Mouse (Mus musculus) heart, embryonic 10.5 days (tissue): ENCODE results near the gene Rdh12. TPM values are rescaled to one million over a fixed set of nuclear protein-coding genes. Genes with fewer than 3 reads are reported as not detected.
"Not testable (repeated sequence)": the region's sequence is repeated elsewhere in the genome, so short reads cannot be mapped to it uniquely, and the experiment has no call there.

Experiments used
- DNase-seq: peaks from one replicate; pipeline ENCODE4 v3.0.0-alpha.2; 2017; ENCODE audit warnings: low spot score
- H3K27ac ChIP-seq: fragments of 300-500 bp; sonication (generic); 2 replicates; pipeline ENCODE4 v1.5.1; 2016; ENCODE audit warnings: mild to moderate bottlenecking
- H3K27me3 ChIP-seq: fragments of 300-500 bp; sonication (generic); 2 replicates; pipeline ENCODE4 v1.6.1; 2016; ENCODE audit warnings: mild to moderate bottlenecking; ENCODE audit not compliant: poor library complexity, insufficient read depth, severe bottlenecking
- H3K36me3 ChIP-seq: fragments of 300-500 bp; sonication (generic); 2 replicates; pipeline ENCODE4 v1.6.1; 2016; ENCODE audit warnings: mild to moderate bottlenecking, moderate library complexity
- H3K4me1 ChIP-seq: fragments of 300-500 bp; sonication (generic); 2 replicates; pipeline ENCODE4 v1.6.1; 2016; ENCODE audit warnings: mild to moderate bottlenecking
- H3K4me3 ChIP-seq: fragments of 300-500 bp; sonication (generic); 2 replicates; pipeline ENCODE4 v1.5.1; 2016; ENCODE audit warnings: mild to moderate bottlenecking, moderate library complexity
- H3K9me3 ChIP-seq: fragments of 300-500 bp; sonication (generic); 2 replicates; pipeline ENCODE4 v1.6.1; 2016; ENCODE audit warnings: mild to moderate bottlenecking, moderate library complexity
- WGBS: fragments of 180-500 bp; shearing (Covaris S2); methylation state at CpG from one replicate; pipeline ENCODE4 v1.1.7; 2016; 5-methylcytosine and 5-hydroxymethylcytosine counted together
- polyA plus RNA-seq: library from polyadenylated mRNA; unstranded; fragments of >200 nt; fragmentation: Nextera tagmentation; extraction: Ambion mirVana; gene quantifications from 2 replicates; pipeline ENCODE4 v1.2.1, GENCODE M21; 2016

The Rdh12 gene
- polyA plus RNA-seq, result 0.47 and 0.58 TPM in 2 replicates

- Histone ChIP-seq H3K4me3 (peak within 1 kb of the TSS; percentile 58), H3K4me1 (peaks cover 3% of the 10 kb centered on the region; the same call in 1 of the 2 replicates), H3K9me3 (no peaks in the 10 kb centered on the region), H3K36me3 (no peaks in the 10 kb centered on the region), H3K27ac (no peak within 1 kb of the TSS), H3K27me3 (no peaks in the 10 kb centered on the region)
- no peak for DNase-seq
- 5% methylated on average over 13 of the region's 13 CpGs for WGBS
These were observed at the start of gene Rdh12 for GRCm38 (mm10) chr12:79208703-79209464. Gene Rdh12 (plus strand): TSS chr12:79208914.

- H3K27me3 ChIP-seq, result no peaks in the 10 kb centered on the region
- no peaks in the 10 kb centered on the region for H3K9me3 ChIP-seq
- WGBS, result 94% methylated on average over 3 of the region's 3 CpGs
- H3K36me3 ChIP-seq, result peaks cover 72% of the 10 kb centered on the region
- no peak overlapping the region for H3K27ac ChIP-seq
- H3K4me3 ChIP-seq, result no peak overlapping the region
- H3K4me1 ChIP-seq, result peaks cover 9% of the 10 kb centered on the region; the same call in 1 of the 2 replicates
- no peak for DNase-seq
These were observed 45.8 kb upstream of the Rdh12 start for GRCm38 (mm10) chr12:79162876-79163275.

GRCm38 (mm10) chr12:79169173-79169572 lies 39.5 kb upstream of the Rdh12 start:
- Histone ChIP-seq H3K4me1 (peaks cover 15% of the 10 kb centered on the region; the same call in 1 of the 2 replicates), H3K4me3 (no peak overlapping the region), H3K27me3 (no peaks in the 10 kb centered on the region), H3K9me3 (no peaks in the 10 kb centered on the region), H3K27ac (no peak overlapping the region), H3K36me3 (peaks cover 15% of the 10 kb centered on the region)
- no peak for DNase-seq

GRCm38 (mm10) chr12:79170421-79170820 lies 38.3 kb upstream of the Rdh12 start:
- no peak overlapping the region for H3K4me3 ChIP-seq
- DNase-seq, result no peak
- no peaks in the 10 kb centered on the region for H3K9me3 ChIP-seq
- H3K4me1 ChIP-seq, result peaks cover 15% of the 10 kb centered on the region; the same call in 1 of the 2 replicates
- WGBS, result 82% methylated on average over 3 of the region's 3 CpGs
- H3K36me3 ChIP-seq, result peaks cover 14% of the 10 kb centered on the region; the same call in 1 of the 2 replicates
- H3K27ac ChIP-seq, result no peak overlapping the region
- no peaks in the 10 kb centered on the region for H3K27me3 ChIP-seq

- WGBS, result 42% methylated on average over 12 of the region's 12 CpGs
- Histone ChIP-seq H3K4me3 (peak overlapping the region; percentile 98), H3K36me3 (peaks cover 17% of the 10 kb centered on the region; the same call in 1 of the 2 replicates), H3K9me3 (no peaks in the 10 kb centered on the region), H3K4me1 (peaks cover 11% of the 10 kb centered on the region; the same call in 1 of the 2 replicates), H3K27ac (peak overlapping the region; percentile 99), H3K27me3 (no peaks in the 10 kb centered on the region)
- no peak for DNase-seq
These were observed 37.3 kb upstream of the Rdh12 start for GRCm38 (mm10) chr12:79171269-79171995.

- WGBS, result under 1% methylated on average over 67 of the region's 73 CpGs
- H3K4me1 ChIP-seq, result peaks cover 11% of the 10 kb centered on the region; the same call in 1 of the 2 replicates
- DNase-seq, result peak; percentile 96
- H3K36me3 ChIP-seq, result peaks cover 22% of the 10 kb centered on the region; the same call in 1 of the 2 replicates
- H3K4me3 ChIP-seq, result peak within 1 kb of the TSS; percentile 98
- H3K27me3 ChIP-seq, result no peaks in the 10 kb centered on the region
- H3K27ac ChIP-seq, result peak within 1 kb of the TSS; percentile 99
- H3K9me3 ChIP-seq, result no peaks in the 10 kb centered on the region
These were observed 36.4 kb upstream of the Rdh12 start, which contains the start of gene Vti1b for GRCm38 (mm10) chr12:79172019-79172941. Gene Vti1b (minus strand): TSS chr12:79172667.

GRCm38 (mm10) chr12:79173721-79174120 lies 35.0 kb upstream of the Rdh12 start:
- no peak overlapping the region for H3K4me3 ChIP-seq
- H3K9me3 ChIP-seq, result no peaks in the 10 kb centered on the region
- no peaks in the 10 kb centered on the region for H3K27me3 ChIP-seq
- 72% methylated on average over 5 of the region's 5 CpGs for WGBS
- no peak for DNase-seq
- H3K4me1 ChIP-seq, result peaks cover 11% of the 10 kb centered on the region; the same call in 1 of the 2 replicates
- H3K36me3 ChIP-seq, result peaks cover 29% of the 10 kb centered on the region; the same call in 1 of the 2 replicates
- H3K27ac ChIP-seq, result no peak overlapping the region

- Histone ChIP-seq H3K27ac (no peak overlapping the region), H3K4me1 (peaks cover 8% of the 10 kb centered on the region; the same call in 1 of the 2 replicates), H3K36me3 (peaks cover 34% of the 10 kb centered on the region), H3K27me3 (no peaks in the 10 kb centered on the region), H3K4me3 (no peak overlapping the region), H3K9me3 (no peaks in the 10 kb centered on the region)
- no peak for DNase-seq
- 90% methylated on average over 5 of the region's 5 CpGs for WGBS
These were observed 32.7 kb upstream of the Rdh12 start for GRCm38 (mm10) chr12:79175998-79176397.

GRCm38 (mm10) chr12:79185160-79185559 lies 23.6 kb upstream of the Rdh12 start:
- not testable (repeated sequence) for DNase-seq, H3K4me1 ChIP-seq, H3K9me3 ChIP-seq, H3K4me3 ChIP-seq, H3K27me3 ChIP-seq, H3K27ac ChIP-seq
- peaks cover 79% of the 10 kb centered on the region for H3K36me3 ChIP-seq
- WGBS, result 74% methylated on average over 4 of the region's 6 CpGs

GRCm38 (mm10) chr12:79190931-79191673 lies 17.6 kb upstream of the Rdh12 start:
- DNase-seq, result peak; percentile 91
- Histone ChIP-seq H3K4me3 (peak overlapping the region; percentile 75), H3K4me1 (peaks cover 14% of the 10 kb centered on the region), H3K36me3 (peaks cover 24% of the 10 kb centered on the region), H3K27ac (peak overlapping the region; percentile 84), H3K9me3 (no peaks in the 10 kb centered on the region), H3K27me3 (no peaks in the 10 kb centered on the region)
- WGBS, result 1% methylated on average over 18 of the region's 18 CpGs

- 4% methylated on average over 14 of the region's 14 CpGs for WGBS
- Histone ChIP-seq H3K27ac (peak overlapping the region; percentile 84), H3K27me3 (no peaks in the 10 kb centered on the region), H3K36me3 (peaks cover 18% of the 10 kb centered on the region), H3K4me1 (peaks cover 14% of the 10 kb centered on the region), H3K4me3 (peak overlapping the region; percentile 75), H3K9me3 (no peaks in the 10 kb centered on the region)
- DNase-seq, result peak; percentile 91
These were observed 17.0 kb upstream of the Rdh12 start for GRCm38 (mm10) chr12:79191701-79192100.
